Mouse (Mus musculus) brain, embryonic 14.5 days (tissue): ENCODE measurements around the gene Ccdc88c.

Experiments
- CTCF ChIP-seq: fragments of 200-500 bp; IDR thresholded peaks from 2 replicates; pipeline ENCODE4 v1.5.1; 2012; ENCODE audit warnings: inconsistent platforms, mild to moderate bottlenecking, moderate library complexity, borderline replicate concordance; ENCODE audit not compliant: insufficient read depth, insufficient read length; ENCODE audit errors: extremely low read depth
- POLR2A ChIP-seq: fragments of 200-500 bp; IDR thresholded peaks from 2 replicates; pipeline ENCODE4 v1.6.1; 2012; ENCODE audit warnings: mild to moderate bottlenecking, inconsistent platforms, borderline replicate concordance; ENCODE audit not compliant: poor library complexity, insufficient read depth, insufficient read length, severe bottlenecking; ENCODE audit errors: extremely low read depth

GRCm38 (mm10) chr12:101021484-101022226 is 7.2 kb downstream of the Ccdc88c start:
- TF ChIP-seq CTCF (no peak), POLR2A (no peak)
